Mouse (Mus musculus): ENCODE data around the gene Acin1. TPM values are rescaled to one million over a fixed set of nuclear protein-coding genes. Genes with fewer than 3 reads are reported as not detected.

Gene Acin1
- polyA plus RNA-seq, 1 experiment from 2014 or later: 120 TPM

DNA sequence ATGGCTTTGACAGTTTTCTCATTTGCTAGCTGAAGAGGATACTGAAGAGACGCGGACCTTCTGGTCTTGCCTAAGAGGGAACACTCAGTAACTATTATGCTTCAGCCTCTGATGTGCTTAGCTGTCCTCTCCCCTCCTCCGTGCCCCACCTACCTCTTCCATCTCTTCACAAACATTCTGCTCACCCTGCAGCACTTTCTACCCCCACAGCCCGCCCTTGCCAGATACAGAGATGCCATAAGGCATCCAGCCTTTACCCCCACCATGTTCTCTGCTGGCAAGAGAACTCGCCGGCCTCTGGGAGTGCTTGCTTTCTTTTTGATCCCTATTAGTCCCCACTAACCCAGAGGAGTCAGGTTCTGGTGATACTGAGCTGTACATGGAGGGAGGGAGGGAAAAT lies 76.1 kb downstream of the Acin1 start:
- TF ChIP-seq CTCF (IDR thresholded peaks at IDR 0.05; ENCODE audit: low read depth): no peak
- ATAC-seq (ENCODE audit: insufficient read depth) (no peak), DNase-seq (no peak)
- no peak overlapping the region for H3K9ac ChIP-seq
- no peak overlapping the region for H3K4me3 ChIP-seq (ENCODE audit: low read depth, low read length)
- peaks cover 41% of the 10 kb centered on the region for H3K36me3 ChIP-seq (ENCODE audit: insufficient read depth)
- no peaks in the 10 kb centered on the region for H3K4me1 ChIP-seq (ENCODE audit: insufficient read depth)
- H3K27me3 ChIP-seq (ENCODE audit: insufficient read depth, low read length): no peaks in the 10 kb centered on the region
- WGBS: 77% methylated on average over 6 of the region's 6 CpGs
- no peaks in the 10 kb centered on the region for H3K9me3 ChIP-seq (ENCODE audit: low read depth, low read length)
- H3K27ac ChIP-seq (ENCODE audit: low read depth): no peak overlapping the region
- H3K4me2 ChIP-seq: no peak overlapping the region

DNA sequence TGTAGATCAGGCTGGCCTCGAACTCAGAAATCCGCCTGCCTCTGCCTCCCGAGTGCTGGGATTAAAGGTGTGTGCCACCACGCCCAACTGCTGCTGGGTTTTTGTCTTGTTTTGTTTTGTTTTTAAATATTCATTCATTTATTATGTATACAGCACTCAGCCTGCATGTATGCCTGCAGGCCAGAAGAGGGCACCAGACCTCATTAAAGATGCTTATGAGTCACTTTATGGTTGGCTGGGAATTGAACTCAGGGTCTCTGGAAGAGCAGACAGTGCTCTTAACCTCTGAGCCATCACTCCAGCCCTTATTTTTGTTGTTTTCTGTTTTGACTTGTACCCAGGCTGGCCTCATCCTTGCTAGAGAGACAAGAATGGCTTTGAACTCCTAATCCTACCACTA lies 76.8 kb downstream of the Acin1 start:
- Histone ChIP-seq H3K27me3 (ENCODE audit: insufficient read depth, low read length) (no peaks in the 10 kb centered on the region), H3K36me3 (ENCODE audit: insufficient read depth) (peaks cover 34% of the 10 kb centered on the region), H3K4me3 (ENCODE audit: low read depth, low read length) (no peak overlapping the region), H3K27ac (ENCODE audit: low read depth) (no peak overlapping the region), H3K9ac (no peak overlapping the region), H3K9me3 (ENCODE audit: low read depth, low read length) (no peaks in the 10 kb centered on the region), H3K4me2 (no peak overlapping the region), H3K4me1 (ENCODE audit: insufficient read depth) (no peaks in the 10 kb centered on the region)
- no peak for ATAC-seq (ENCODE audit: insufficient read depth)
- DNase-seq: peak; percentile 70
- peak; percentile 60 for TF ChIP-seq CTCF (IDR thresholded peaks at IDR 0.05; ENCODE audit: low read depth)
- WGBS: 82% methylated on average over 4 of the region's 4 CpGs

DNA sequence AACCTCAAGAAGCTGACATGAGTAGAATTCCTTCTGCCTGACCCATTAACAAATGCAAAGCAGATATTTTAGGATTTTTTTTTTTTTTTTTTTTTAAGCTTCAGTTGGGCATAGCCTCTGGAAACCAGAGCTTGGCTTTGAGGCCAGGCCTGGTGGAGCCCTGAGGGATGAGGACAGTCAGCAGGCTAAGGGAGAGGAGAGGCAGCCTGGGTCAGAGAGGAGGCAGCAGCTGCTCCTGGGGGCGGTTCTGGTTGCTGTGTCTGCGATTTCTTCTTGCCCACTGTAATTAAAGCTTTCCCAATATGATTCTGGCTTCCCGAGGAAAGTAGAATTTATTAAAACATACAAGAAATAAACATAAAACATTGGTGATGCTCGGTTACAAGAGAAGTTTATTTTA lies 77.5 kb downstream of the Acin1 start:
- TF ChIP-seq CTCF (IDR thresholded peaks at IDR 0.05; ENCODE audit: low read depth): no peak
- DNase-seq: no peak
- H3K36me3 ChIP-seq (ENCODE audit: insufficient read depth): peaks cover 27% of the 10 kb centered on the region
- no peak overlapping the region for H3K4me3 ChIP-seq (ENCODE audit: low read depth, low read length)
- no peaks in the 10 kb centered on the region for H3K9me3 ChIP-seq (ENCODE audit: low read depth, low read length)
- H3K4me1 ChIP-seq (ENCODE audit: insufficient read depth): 0 out of 2 replicates have a peak, but pooled peaks cover 4% of the 10 kb centered on the region
- ATAC-seq (ENCODE audit: insufficient read depth): no peak
- no peak overlapping the region for H3K27ac ChIP-seq (ENCODE audit: low read depth)
- H3K4me2 ChIP-seq: no peak overlapping the region
- H3K9ac ChIP-seq: no peak overlapping the region
- 60% methylated on average over 4 of the region's 4 CpGs for WGBS
- no peaks in the 10 kb centered on the region for H3K27me3 ChIP-seq (ENCODE audit: insufficient read depth, low read length)

DNA sequence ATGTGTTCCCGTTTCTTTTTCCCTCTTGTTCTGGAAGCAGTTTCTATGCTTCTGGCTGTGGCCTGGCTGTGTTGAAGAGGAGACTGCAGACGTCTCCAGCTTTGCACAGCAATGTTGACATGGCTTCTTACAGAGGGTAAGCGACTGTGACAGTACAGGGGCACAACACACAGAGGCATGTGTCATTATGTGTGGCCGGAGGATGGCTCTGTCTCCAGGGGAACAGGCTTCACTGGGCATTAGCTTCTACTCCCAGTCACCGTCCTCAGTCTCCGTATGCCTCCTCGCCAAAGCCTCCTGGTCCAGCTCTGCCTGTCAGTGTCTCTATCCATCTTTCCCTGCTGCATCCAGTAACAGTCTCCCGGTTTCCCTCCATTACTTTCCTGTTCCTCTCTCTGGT lies 79.5 kb downstream of the Acin1 start:
- 27% methylated on average over 8 of the region's 8 CpGs for WGBS
- no peak overlapping the region for H3K4me3 ChIP-seq (ENCODE audit: low read depth, low read length)
- DNase-seq: no peak
- no peak for TF ChIP-seq CTCF (IDR thresholded peaks at IDR 0.05; ENCODE audit: low read depth)
- H3K36me3 ChIP-seq (ENCODE audit: insufficient read depth): peaks cover 13% of the 10 kb centered on the region
- no peak overlapping the region for H3K9ac ChIP-seq
- no peaks in the 10 kb centered on the region for H3K9me3 ChIP-seq (ENCODE audit: low read depth, low read length)
- no peaks in the 10 kb centered on the region for H3K27me3 ChIP-seq (ENCODE audit: insufficient read depth, low read length)
- H3K27ac ChIP-seq (ENCODE audit: low read depth): no peak overlapping the region
- ATAC-seq (ENCODE audit: insufficient read depth): no peak
- H3K4me2 ChIP-seq: no peak overlapping the region
- H3K4me1 ChIP-seq (ENCODE audit: insufficient read depth): peaks cover 10% of the 10 kb centered on the region

DNA sequence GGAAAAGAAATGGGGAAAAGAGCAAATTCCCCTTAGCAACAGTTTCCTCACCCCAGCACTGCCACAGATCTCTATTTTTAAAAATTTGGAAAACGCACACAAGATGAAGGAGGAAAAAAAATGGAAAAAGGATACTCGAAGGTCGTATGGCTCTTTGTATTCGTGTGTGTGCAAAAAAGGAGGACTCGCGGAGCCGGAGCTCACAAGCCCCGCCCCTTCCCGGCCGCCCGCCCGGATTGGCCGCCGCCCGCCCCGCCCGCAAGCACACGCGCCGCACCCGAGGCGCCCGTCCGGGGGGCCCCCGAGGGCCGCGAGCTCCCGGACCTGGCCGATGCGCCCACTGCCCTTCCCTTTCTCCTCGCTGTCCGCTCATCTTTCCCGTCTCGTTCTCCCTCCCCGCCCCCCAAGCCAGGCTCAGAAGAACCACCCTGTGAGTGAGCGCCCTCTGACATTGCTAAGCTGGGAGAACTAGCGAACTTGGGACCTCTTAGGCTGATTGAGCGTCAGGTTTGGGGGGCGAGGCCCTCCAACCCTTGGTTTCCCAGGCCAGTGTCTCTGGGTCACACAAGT lies 80.9 kb downstream of the Acin1 start, which contains the start of gene 4931414P19Rik:
Gene 4931414P19Rik (minus strand): TSS at position 242 of the 570 bp plus-strand sequence.
- DNase-seq (peak; percentile 90), ATAC-seq (ENCODE audit: insufficient read depth) (peak; percentile 50)
- peak within 1 kb of the TSS; percentile 82 for H3K27ac ChIP-seq (ENCODE audit: low read depth)
- no peak for TF ChIP-seq CTCF (IDR thresholded peaks at IDR 0.05; ENCODE audit: low read depth)
- H3K27me3 ChIP-seq (ENCODE audit: insufficient read depth, low read length): no peaks in the 10 kb centered on the region
- H3K4me2 ChIP-seq: peak within 1 kb of the TSS; percentile 77
- under 1% methylated on average over 38 of the region's 39 CpGs for WGBS
- H3K4me1 ChIP-seq (ENCODE audit: insufficient read depth): peaks cover 10% of the 10 kb centered on the region
- 0 out of 2 replicates have a peak, but pooled peaks cover 3% of the 10 kb centered on the region for H3K36me3 ChIP-seq (ENCODE audit: insufficient read depth)
- peak within 1 kb of the TSS; percentile 66 for H3K9ac ChIP-seq
- H3K9me3 ChIP-seq (ENCODE audit: low read depth, low read length): no peaks in the 10 kb centered on the region
- H3K4me3 ChIP-seq (ENCODE audit: low read depth, low read length): peak within 1 kb of the TSS; percentile 44

DNA sequence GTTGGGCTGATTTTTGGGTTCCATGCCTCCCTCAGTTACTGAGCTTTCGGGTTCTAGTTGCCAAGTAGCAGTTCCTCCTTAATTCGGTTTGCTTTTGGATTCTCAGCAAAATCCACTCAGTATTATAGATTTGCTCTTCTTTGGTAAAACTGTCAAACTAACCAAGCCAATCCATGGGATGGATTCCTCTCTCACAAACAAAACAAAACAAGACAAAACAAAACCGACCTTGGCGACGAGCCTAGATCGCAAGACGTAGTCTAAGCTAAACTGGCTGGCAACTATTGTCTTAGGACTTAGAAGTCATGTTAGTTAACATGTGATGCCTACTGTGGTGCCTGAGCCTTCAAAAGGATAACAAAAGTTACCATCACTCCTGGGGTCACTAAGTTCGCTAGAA lies 83.0 kb downstream of the Acin1 start:
- no peak overlapping the region for H3K9ac ChIP-seq
- peak overlapping the region; percentile 95 for H3K27ac ChIP-seq (ENCODE audit: low read depth)
- H3K4me1 ChIP-seq (ENCODE audit: insufficient read depth): peaks cover 10% of the 10 kb centered on the region
- WGBS: 75% methylated on average over 8 of the region's 8 CpGs
- no peaks in the 10 kb centered on the region for H3K36me3 ChIP-seq (ENCODE audit: insufficient read depth)
- H3K4me3 ChIP-seq (ENCODE audit: low read depth, low read length): peak overlapping the region; percentile 66
- DNase-seq: no peak
- H3K27me3 ChIP-seq (ENCODE audit: insufficient read depth, low read length): no peaks in the 10 kb centered on the region
- no peak for TF ChIP-seq CTCF (IDR thresholded peaks at IDR 0.05; ENCODE audit: low read depth)
- no peak for ATAC-seq (ENCODE audit: insufficient read depth)
- no peaks in the 10 kb centered on the region for H3K9me3 ChIP-seq (ENCODE audit: low read depth, low read length)
- peak overlapping the region; percentile 66 for H3K4me2 ChIP-seq

DNA sequence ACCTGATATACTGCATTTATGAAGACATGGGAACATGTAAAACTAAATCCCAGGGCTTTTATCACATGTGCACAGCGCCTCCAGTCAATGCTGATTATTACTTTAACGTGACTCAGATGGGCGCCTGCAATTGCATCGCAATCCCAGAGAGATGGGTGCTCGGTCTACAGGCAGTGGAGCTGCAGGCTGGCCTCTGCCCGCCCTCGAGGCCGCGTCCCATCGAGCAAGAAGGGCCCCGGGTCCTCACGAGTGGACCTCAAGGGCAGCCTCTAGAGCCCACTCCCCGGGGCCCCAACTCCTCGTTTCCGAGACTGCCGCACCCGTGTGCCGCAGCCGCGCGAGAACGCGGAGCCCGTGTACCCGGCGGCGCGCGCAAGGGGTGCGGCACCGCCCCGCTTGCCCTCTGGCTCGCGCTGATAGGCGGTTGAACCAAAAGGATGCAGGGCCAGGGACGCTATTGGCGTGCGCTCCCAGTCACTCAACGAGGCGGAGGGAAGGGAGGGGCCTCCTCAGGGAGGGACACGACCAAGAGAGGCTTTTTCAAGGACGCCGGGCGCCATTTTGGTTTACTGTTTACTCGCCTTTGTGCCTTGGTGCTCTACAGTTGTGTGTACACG lies 83.6 kb downstream of the Acin1 start:
- peak; percentile 99 for ATAC-seq (ENCODE audit: insufficient read depth)
- H3K4me1 ChIP-seq (ENCODE audit: insufficient read depth): peaks cover 10% of the 10 kb centered on the region
- peak; percentile 99 for DNase-seq
- H3K27ac ChIP-seq (ENCODE audit: low read depth): peak overlapping the region; percentile 95
- H3K4me2 ChIP-seq: peak overlapping the region; percentile 66
- no peaks in the 10 kb centered on the region for H3K27me3 ChIP-seq (ENCODE audit: insufficient read depth, low read length)
- no peak for TF ChIP-seq CTCF (IDR thresholded peaks at IDR 0.05; ENCODE audit: low read depth)
- H3K9me3 ChIP-seq (ENCODE audit: low read depth, low read length): no peaks in the 10 kb centered on the region
- no peaks in the 10 kb centered on the region for H3K36me3 ChIP-seq (ENCODE audit: insufficient read depth)
- peak overlapping the region; percentile 66 for H3K4me3 ChIP-seq (ENCODE audit: low read depth, low read length)
- H3K9ac ChIP-seq: peak overlapping the region; percentile 86
- under 1% methylated on average over 46 of the region's 46 CpGs for WGBS
